Mouse (Mus musculus): ENCODE results near the gene Cox4i2.

DNA sequence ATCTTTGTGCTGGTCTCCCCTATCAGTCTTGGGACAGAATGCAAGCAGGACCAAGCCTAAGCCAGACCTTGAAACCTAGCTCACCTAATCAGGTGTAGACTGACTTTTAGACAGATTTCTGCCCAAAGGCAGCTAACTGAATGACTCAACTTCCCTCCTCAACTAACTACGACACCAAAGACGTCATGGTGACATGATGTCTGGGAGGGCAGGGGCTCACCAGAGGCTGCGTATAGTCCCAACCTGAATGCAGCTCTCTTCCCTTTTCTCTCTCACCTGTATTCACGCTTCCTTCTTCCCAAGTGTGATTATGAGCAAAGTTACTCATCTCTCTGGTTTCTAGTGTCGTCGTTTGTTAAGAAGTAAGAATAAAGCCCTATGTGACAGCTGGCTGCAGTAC, 33.6 kb downstream of the Cox4i2 start:
- no peak for TF ChIP-seq CTCF (IDR thresholded peaks at IDR 0.05; ENCODE audit: low read depth, low read length)
- no peak for TF ChIP-seq GATA1 (IDR thresholded peaks at IDR 0.05; ENCODE audit: borderline replicate concordance, low read length)
